In genomic region chrX:112601306-112602120, GRCm38 (mm10) we compare ENCODE assay signal across 8 mouse cellular contexts. TPM values are rescaled to one million over a fixed set of nuclear protein-coding genes. Genes with fewer than 3 reads are reported as not detected.
DNase-seq lines count a peak whose midpoint lies in the region; ATAC-seq and TF ChIP-seq lines count a peak whose summit lies in the region.

No protein-coding gene starts in this region.

- WGBS in kidney, embryonic 15.5 days: 16% methylated on average over 52 of the region's 81 CpGs
- WGBS in liver, adult 2 months: 2% methylated on average over 63 of the region's 81 CpGs

- no peaks in the 10 kb centered on the region for H3K9me3 ChIP-seq in kidney, embryonic 15.5 days (replicated peaks)

- H3K4me2 ChIP-seq in kidney, embryonic 15.5 days: peak overlapping the region; percentile 59

- peak; percentile 5 to 49 for DNase-seq in adrenal gland, adult (ENCODE audit: inconsistent age in 2 of 2, low spot score in 1 of 2)
- no peak for DNase-seq in adrenal gland, adult 8-10 months
- peak; percentile 60 to 62 for DNase-seq in cerebellum, postnatal 25 days
- DNase-seq in frontal cortex, postnatal 36 days (ENCODE audit: low spot score in 2 of 2): peak; percentile 18 to 33
- DNase-seq in liver, adult 2 months (ENCODE audit: extremely low read depth, low read depth, low spot score): no peak
- peak; percentile 48 for DNase-seq in neural tube, embryonic 10.5 days (ENCODE audit: extremely low spot score, low spot score)
- peak; percentile 1 to 7 for DNase-seq in thymus, postnatal 36 days

- ATAC-seq in kidney, embryonic 15.5 days (replicated peaks; ENCODE audit: low FRiP score): peak; percentile 77

- no peaks in the 10 kb centered on the region for H3K27me3 ChIP-seq in kidney, embryonic 15.5 days
- H3K27me3 ChIP-seq in liver, adult 2 months (ENCODE audit: control insufficient read depth, insufficient read depth, low read length): peaks cover 8% of the 10 kb centered on the region; the same call in 1 of the 2 replicates

- no peaks in the 10 kb centered on the region for H3K79me2 ChIP-seq in liver, adult 2 months (ENCODE audit: control insufficient read depth, insufficient read depth, low read length)

- H3K4me1 ChIP-seq in kidney, embryonic 15.5 days: no peaks in the 10 kb centered on the region
- H3K4me1 ChIP-seq in liver, adult 2 months (ENCODE audit: control insufficient read depth, insufficient read depth, low read length): no peaks in the 10 kb centered on the region; the same call in 1 of the 2 replicates

- peak overlapping the region; percentile 56 for H3K9ac ChIP-seq in kidney, embryonic 15.5 days
- 0 out of 2 replicates have a peak overlapping the region, but pooled peaks have one; percentile 23 for H3K9ac ChIP-seq in liver, adult 2 months (ENCODE audit: low read depth, low read length)

- peak overlapping the region; percentile 64 for H3K27ac ChIP-seq in kidney, embryonic 15.5 days
- H3K27ac ChIP-seq in liver, adult 2 months (replicated peaks; ENCODE audit: insufficient read depth, low read depth, low read length): no peak overlapping the region

- TF ChIP-seq CTCF in liver, adult 2 months (IDR thresholded peaks at IDR 0.05; ENCODE audit: low read depth, low read length): no peak

- TF ChIP-seq POLR2A in liver, adult 2 months (IDR thresholded peaks at IDR 0.05; ENCODE audit: extremely low read depth, insufficient read depth, low read length): no peak

- H3K36me3 ChIP-seq in kidney, embryonic 15.5 days: no peaks in the 10 kb centered on the region
- no peaks in the 10 kb centered on the region for H3K36me3 ChIP-seq in liver, adult 2 months (ENCODE audit: control insufficient read depth, insufficient read depth, low read length)

- H3K4me3 ChIP-seq in kidney, embryonic 15.5 days (replicated peaks): peak overlapping the region; percentile 63
- H3K4me3 ChIP-seq in liver, adult 2 months (ENCODE audit: insufficient read depth, low read depth, low read length): peak overlapping the region; percentile 57

RNA-seq across cellular contexts. Expression of gene Zfp711, which starts 1.2 kb away (rescaled TPM):
- total RNA-seq in adrenal gland, adult 8-10 months (2022): under 1 TPM; 0.24 to 0.46 (median 0.38) TPM
- polyA plus RNA-seq in kidney, embryonic 15.5 days (2015; fragmentation: Nextera tagmentation; extraction: Ambion mirVana): 11.2 and 12.6 TPM in 2 replicates
- total RNA-seq in liver, adult 2 months (2014; rRNA removed): 0.07 TPM in 1 of 2 replicates, not detected in the other
- polyA plus RNA-seq in liver, adult 2 months (2012; rRNA removed): 0.02 TPM in 1 of 2 replicates, not detected in the other

Comparison
In these comparisons a context has a peak if more than half of its experiments do, and no peak if none do; other contexts are left out.
1. DNase-seq: peak in adrenal gland, adult (2 of 2), cerebellum, postnatal 25 days (2 of 2), frontal cortex, postnatal 36 days (2 of 2), neural tube, embryonic 10.5 days (single experiment) and thymus, postnatal 36 days (2 of 2); none in adrenal gland, adult 8-10 months (single experiment) and liver, adult 2 months (single experiment).